In genomic region chr3:89294195-89294594, GRCm38 (mm10) we compare ENCODE assay signal across 30 mouse cellular contexts. TPM values are rescaled to one million over a fixed set of nuclear protein-coding genes. Genes with fewer than 3 reads are reported as not detected.
DNase-seq lines count a peak whose midpoint lies in the region; ATAC-seq and TF ChIP-seq lines count a peak whose summit lies in the region.
"Had no signal": no experiment of that assay in that cellular context is flagged by ENCODE, and none has a peak within 500 bp of the region (broad histone marks: within the 10 kb centered on the region; RNA-seq: fewer than 3 reads in every experiment).

No protein-coding gene starts in this region.

- no peak for TF ChIP-seq EP300 in liver, postnatal 0 days (IDR thresholded peaks at IDR 0.05; ENCODE audit: low read depth)

- 0 out of 2 replicates have a peak, but pooled peaks have one; percentile 37 for ATAC-seq in liver, embryonic 13.5 days (ENCODE audit: low read depth)
- ATAC-seq in liver, embryonic 12.5 days, result no peak
- peak; percentile 30 for ATAC-seq in kidney, postnatal 0 days (replicated peaks; ENCODE audit: low FRiP score, low read depth)
- peak; percentile 22; the same call in 1 of the 2 replicates for ATAC-seq in liver, postnatal 0 days
- ATAC-seq: forebrain, embryonic 14.5 days; inflammation-experienced regulatory T-cells, adult 6 months; Patski had no signal

- no peak for TF ChIP-seq CTCF in kidney, postnatal 0 days (IDR thresholded peaks at IDR 0.05; ENCODE audit: low read depth)
- no peak for TF ChIP-seq CTCF in liver, postnatal 0 days (IDR thresholded peaks at IDR 0.05; ENCODE audit: low read depth)

- 68% methylated on average over 5 of the region's 5 CpGs for WGBS in liver, embryonic 13.5 days (ENCODE audit: insufficient replicate concordance)
- WGBS in liver, embryonic 12.5 days (ENCODE audit: insufficient replicate concordance), result 65% methylated on average over 5 of the region's 5 CpGs
- WGBS in kidney, postnatal 0 days, result 75% methylated on average over 5 of the region's 5 CpGs
- WGBS in liver, postnatal 0 days (ENCODE audit: insufficient replicate concordance), result 62% methylated on average over 5 of the region's 5 CpGs

- H3K4me2 ChIP-seq in liver, embryonic 13.5 days, result no peak overlapping the region
- H3K4me2 ChIP-seq in liver, embryonic 12.5 days, result no peak overlapping the region
- no peak overlapping the region for H3K4me2 ChIP-seq in kidney, postnatal 0 days (ENCODE audit: low read length)
- no peak overlapping the region for H3K4me2 ChIP-seq in liver, postnatal 0 days (ENCODE audit: low read depth, low read length)
- H3K4me2 ChIP-seq: embryonic facial prominence, embryonic 12.5 days; hindbrain, embryonic 15.5 days; lung, embryonic 15.5 days; neural tube, embryonic 13.5 days; stomach, embryonic 15.5 days had no signal

- peaks cover 9% of the 10 kb centered on the region for H3K4me1 ChIP-seq in liver, embryonic 13.5 days (replicated peaks)
- H3K4me1 ChIP-seq in liver, embryonic 12.5 days, result peaks cover 10% of the 10 kb centered on the region
- H3K4me1 ChIP-seq in kidney, postnatal 0 days (replicated peaks; ENCODE audit: insufficient read depth, low read length), result no peaks in the 10 kb centered on the region
- H3K4me1 ChIP-seq in liver, postnatal 0 days (ENCODE audit: insufficient read depth), result peaks cover 13% of the 10 kb centered on the region; the same call in 1 of the 2 replicates
- H3K4me1 ChIP-seq: hindbrain, embryonic 15.5 days; neural tube, embryonic 13.5 days; stomach, embryonic 15.5 days had no signal

- H3K4me3 ChIP-seq in liver, embryonic 13.5 days (replicated peaks), result no peak overlapping the region
- H3K4me3 ChIP-seq in liver, embryonic 12.5 days, result no peak overlapping the region
- no peak overlapping the region for H3K4me3 ChIP-seq in kidney, postnatal 0 days (replicated peaks; ENCODE audit: low read depth, low read length)
- H3K4me3 ChIP-seq in liver, postnatal 0 days (ENCODE audit: low read depth, low read length), result no peak overlapping the region
- H3K4me3 ChIP-seq: embryonic facial prominence, embryonic 12.5 days; hindbrain, embryonic 10.5 days; hindbrain, embryonic 15.5 days; layer of hippocampus, adult 2 months; lung, embryonic 15.5 days; midbrain, embryonic 10.5 days; myocyte; neural tube, embryonic 13.5 days; stomach, embryonic 15.5 days had no signal

- no peaks in the 10 kb centered on the region for H3K9me3 ChIP-seq in liver, embryonic 13.5 days (replicated peaks)
- H3K9me3 ChIP-seq in liver, embryonic 12.5 days (replicated peaks), result no peaks in the 10 kb centered on the region
- H3K9me3 ChIP-seq in kidney, postnatal 0 days (replicated peaks; ENCODE audit: low read length), result no peaks in the 10 kb centered on the region
- H3K9me3 ChIP-seq in liver, postnatal 0 days (ENCODE audit: low read length), result no peaks in the 10 kb centered on the region
- H3K9me3 ChIP-seq: embryonic facial prominence, embryonic 12.5 days; hindbrain, embryonic 10.5 days; hindbrain, embryonic 15.5 days; lung, embryonic 15.5 days; midbrain, embryonic 10.5 days; neural tube, embryonic 13.5 days; stomach, embryonic 15.5 days had no signal

- no peak overlapping the region for H3K9ac ChIP-seq in liver, embryonic 13.5 days
- no peak overlapping the region for H3K9ac ChIP-seq in liver, embryonic 12.5 days
- no peak overlapping the region for H3K9ac ChIP-seq in kidney, postnatal 0 days (ENCODE audit: low read depth, low read length)
- no peak overlapping the region for H3K9ac ChIP-seq in liver, postnatal 0 days (replicated peaks)
- H3K9ac ChIP-seq: embryonic facial prominence, embryonic 12.5 days; hindbrain, embryonic 15.5 days; lung, embryonic 15.5 days; neural tube, embryonic 13.5 days; stomach, embryonic 15.5 days had no signal

- H3K36me3 ChIP-seq in liver, embryonic 13.5 days, result no peaks in the 10 kb centered on the region
- no peaks in the 10 kb centered on the region for H3K36me3 ChIP-seq in liver, embryonic 12.5 days
- no peaks in the 10 kb centered on the region for H3K36me3 ChIP-seq in kidney, postnatal 0 days (ENCODE audit: insufficient read depth, low read length)
- no peaks in the 10 kb centered on the region for H3K36me3 ChIP-seq in liver, postnatal 0 days (replicated peaks; ENCODE audit: insufficient read depth, low read length)
- H3K36me3 ChIP-seq: embryonic facial prominence, embryonic 12.5 days; hindbrain, embryonic 10.5 days; hindbrain, embryonic 15.5 days; lung, embryonic 15.5 days; midbrain, embryonic 10.5 days; neural tube, embryonic 13.5 days; stomach, embryonic 15.5 days had no signal

- peak; percentile 45 for DNase-seq in kidney, adult 18-20 months
- DNase-seq in kidney, postnatal 4 days, result no peak
- no peak for DNase-seq in liver, embryonic 13.5 days
- no peak for DNase-seq in kidney, postnatal 0 days (ENCODE audit: low spot score)
- DNase-seq in liver, postnatal 0 days, result no peak
- DNase-seq in layer of hippocampus, adult 9-11 months, result no peak
- DNase-seq in spleen, adult 18-20 months, result no peak
- DNase-seq: adrenal gland, postnatal 14 days; cerebellum, adult 11 months; cerebellum, adult 9-10 months; cerebellum, postnatal 36 days; embryo, embryonic 11 days; gastrocnemius, postnatal 14 days; heart, postnatal 14 days; layer of hippocampus, postnatal 36 days; left cerebral cortex, postnatal 4 days; thymus, postnatal 14 days had no signal

- peaks cover 13% of the 10 kb centered on the region for H3K27me3 ChIP-seq in liver, embryonic 13.5 days
- peaks cover 21% of the 10 kb centered on the region for H3K27me3 ChIP-seq in liver, embryonic 12.5 days (replicated peaks)
- H3K27me3 ChIP-seq in kidney, postnatal 0 days (ENCODE audit: insufficient read depth, low read length), result no peaks in the 10 kb centered on the region
- no peaks in the 10 kb centered on the region for H3K27me3 ChIP-seq in liver, postnatal 0 days (ENCODE audit: insufficient read depth, low read length)
- H3K27me3 ChIP-seq: embryonic facial prominence, embryonic 12.5 days; hindbrain, embryonic 15.5 days; lung, embryonic 15.5 days; Patski; stomach, embryonic 15.5 days had no signal

- peak overlapping the region; percentile 13; the same call in 1 of the 2 replicates for H3K27ac ChIP-seq in liver, embryonic 13.5 days
- no peak overlapping the region for H3K27ac ChIP-seq in liver, embryonic 12.5 days
- H3K27ac ChIP-seq in kidney, postnatal 0 days, result no peak overlapping the region
- peak overlapping the region; percentile 93 for H3K27ac ChIP-seq in liver, postnatal 0 days (ENCODE audit: low read depth)
- H3K27ac ChIP-seq: embryonic facial prominence, embryonic 12.5 days; hindbrain, embryonic 10.5 days; hindbrain, embryonic 15.5 days; layer of hippocampus, adult 2 months; lung, embryonic 15.5 days; midbrain, embryonic 10.5 days; neural tube, embryonic 13.5 days; stomach, embryonic 15.5 days had no signal

RNA-seq across cellular contexts. Expression of gene Efna1, which starts 13.3 kb away (rescaled TPM):
- polyA plus RNA-seq in liver, embryonic 13.5 days (2015; fragmentation: Nextera tagmentation; extraction: Ambion mirVana), result 4.3 and 4.6 TPM in 2 replicates
- 5.2 and 5.3 TPM in 2 replicates for polyA plus RNA-seq in liver, embryonic 12.5 days (2016; fragmentation: Nextera tagmentation; extraction: Ambion mirVana)
- 79.5 and 83.5 TPM in 2 replicates for polyA plus RNA-seq in kidney, postnatal 0 days (2015; fragmentation: Nextera tagmentation; extraction: Ambion mirVana)
- 22.1 and 27.8 TPM in 2 replicates for polyA plus RNA-seq in liver, postnatal 0 days (2015; fragmentation: Nextera tagmentation; extraction: Ambion mirVana)
- polyA plus RNA-seq: inflammation-experienced regulatory T-cells, adult 6 months had no signal

RNA-seq across cellular contexts. Expression of gene Slc50a1, which starts 23.8 kb away (rescaled TPM):
- 17.4 and 18.0 TPM in 2 replicates for polyA plus RNA-seq in liver, embryonic 13.5 days (2015; fragmentation: Nextera tagmentation; extraction: Ambion mirVana)
- 19.3 and 21.6 TPM in 2 replicates for polyA plus RNA-seq in liver, embryonic 12.5 days (2016; fragmentation: Nextera tagmentation; extraction: Ambion mirVana)
- polyA plus RNA-seq in kidney, postnatal 0 days (2015; fragmentation: Nextera tagmentation; extraction: Ambion mirVana), result 75.8 and 82.2 TPM in 2 replicates
- 18.3 and 19.6 TPM in 2 replicates for polyA plus RNA-seq in liver, postnatal 0 days (2015; fragmentation: Nextera tagmentation; extraction: Ambion mirVana)

RNA-seq across cellular contexts. Expression of gene Efna3, which starts 28.6 kb away (rescaled TPM):
- 0.32 and 0.41 TPM in 2 replicates for polyA plus RNA-seq in liver, embryonic 13.5 days (2015; fragmentation: Nextera tagmentation; extraction: Ambion mirVana)
- 0.65 and 1.0 TPM in 2 replicates for polyA plus RNA-seq in liver, embryonic 12.5 days (2016; fragmentation: Nextera tagmentation; extraction: Ambion mirVana)
- polyA plus RNA-seq in kidney, postnatal 0 days (2015; fragmentation: Nextera tagmentation; extraction: Ambion mirVana), result 4.2 and 6.1 TPM in 2 replicates
- polyA plus RNA-seq in liver, postnatal 0 days (2015; fragmentation: Nextera tagmentation; extraction: Ambion mirVana), result not detected in 2 replicates
- polyA plus RNA-seq: inflammation-experienced regulatory T-cells, adult 6 months had no signal

RNA-seq across cellular contexts. Expression of gene Dpm3, which starts 35.0 kb away (rescaled TPM):
- 57.2 and 64.5 TPM in 2 replicates for polyA plus RNA-seq in liver, embryonic 13.5 days (2015; fragmentation: Nextera tagmentation; extraction: Ambion mirVana)
- 72.3 and 73.6 TPM in 2 replicates for polyA plus RNA-seq in liver, embryonic 12.5 days (2016; fragmentation: Nextera tagmentation; extraction: Ambion mirVana)
- polyA plus RNA-seq in kidney, postnatal 0 days (2015; fragmentation: Nextera tagmentation; extraction: Ambion mirVana), result 148 and 182 TPM in 2 replicates
- 63.2 and 73.2 TPM in 2 replicates for polyA plus RNA-seq in liver, postnatal 0 days (2015; fragmentation: Nextera tagmentation; extraction: Ambion mirVana)

RNA-seq across cellular contexts. Expression of gene Efna4, which starts 43.6 kb away (rescaled TPM):
- 1.0 and 1.2 TPM in 2 replicates for polyA plus RNA-seq in liver, embryonic 13.5 days (2015; fragmentation: Nextera tagmentation; extraction: Ambion mirVana)
- 2.1 and 2.3 TPM in 2 replicates for polyA plus RNA-seq in liver, embryonic 12.5 days (2016; fragmentation: Nextera tagmentation; extraction: Ambion mirVana)
- 24.4 and 25.4 TPM in 2 replicates for polyA plus RNA-seq in kidney, postnatal 0 days (2015; fragmentation: Nextera tagmentation; extraction: Ambion mirVana)
- 0.36 and 0.56 TPM in 2 replicates for polyA plus RNA-seq in liver, postnatal 0 days (2015; fragmentation: Nextera tagmentation; extraction: Ambion mirVana)

Comparison
In these comparisons a context has a peak if more than half of its experiments do, and no peak if none do; other contexts are left out.
1. H3K27ac ChIP-seq: peak in liver, embryonic 13.5 days (single experiment) and liver, postnatal 0 days (single experiment); none in liver, embryonic 12.5 days (single experiment) and kidney, postnatal 0 days (single experiment).